Mouse (Mus musculus) liver, adult (tissue): ENCODE data around the gene Adgra3.

Source experiments
- GATA4 ChIP-seq: IDR thresholded peaks from 2 replicates; pipeline ENCODE4 v1.6.1; 2014; ENCODE audit warnings: mild to moderate bottlenecking, low read length; ENCODE audit not compliant: insufficient replicate concordance

The Adgra3 gene

DNA sequence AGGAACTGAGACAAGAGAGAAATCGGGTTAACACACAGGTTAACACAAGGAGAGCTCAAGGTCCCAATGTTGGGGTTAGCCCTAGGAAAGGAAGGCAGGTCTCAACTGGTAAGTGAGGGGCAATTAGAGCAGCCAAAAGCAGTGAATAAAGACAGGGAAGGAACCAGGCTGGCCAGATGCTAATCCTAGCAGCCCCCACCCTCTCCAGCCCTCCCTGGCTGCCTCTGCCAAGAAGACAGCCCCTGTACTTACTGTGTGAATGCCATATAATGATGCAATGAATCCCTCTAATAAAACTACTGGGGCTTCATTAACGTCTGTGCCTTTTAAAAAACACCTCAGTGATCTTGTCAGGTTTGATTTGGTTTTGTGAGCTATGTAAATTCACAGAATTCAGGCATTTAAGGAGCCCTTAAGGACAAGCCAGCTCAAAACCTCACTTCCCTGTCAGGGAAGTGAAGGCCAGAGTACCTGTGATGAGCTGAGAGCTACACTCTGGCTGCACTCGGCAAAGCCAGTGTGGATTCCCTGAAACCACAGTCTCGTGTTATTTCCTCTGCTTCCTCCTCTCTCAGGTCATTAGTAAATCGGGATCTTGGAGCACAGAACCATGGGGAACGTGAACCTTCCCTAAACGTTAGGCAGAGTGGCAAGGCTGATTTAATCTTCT lies 16.4 kb downstream of the Adgra3 start:
- TF ChIP-seq GATA4: no peak

GRCm38 (mm10) chr5:50039521-50039920 lies 19.3 kb downstream of the Adgra3 start:
- no peak for TF ChIP-seq GATA4

GRCm38 (mm10) chr5:50037666-50038065 lies 21.1 kb downstream of the Adgra3 start:
- TF ChIP-seq GATA4: no peak

GRCm38 (mm10) chr5:50034900-50035514 lies 23.8 kb downstream of the Adgra3 start:
- no peak for TF ChIP-seq GATA4

DNA sequence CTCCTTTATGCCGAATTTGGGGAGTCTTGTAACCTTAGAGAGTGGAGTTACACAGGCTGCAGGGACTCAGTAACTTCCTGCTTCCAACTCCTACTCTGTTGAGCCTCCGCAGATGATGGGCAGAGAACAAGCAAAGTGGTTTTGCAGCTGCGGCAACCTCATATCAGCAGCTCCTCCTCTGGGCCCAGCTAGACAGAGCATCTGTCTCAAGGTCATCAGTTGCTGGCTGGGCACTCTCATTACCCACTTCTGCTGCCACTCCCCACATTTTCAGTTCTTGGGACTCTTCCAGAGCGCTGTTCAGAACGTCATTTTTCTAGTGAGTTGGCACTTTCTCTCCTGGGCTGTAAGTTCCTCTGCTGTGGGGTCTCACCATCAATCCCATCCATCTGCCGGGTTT lies 24.6 kb downstream of the Adgra3 start:
- no peak for TF ChIP-seq GATA4

DNA sequence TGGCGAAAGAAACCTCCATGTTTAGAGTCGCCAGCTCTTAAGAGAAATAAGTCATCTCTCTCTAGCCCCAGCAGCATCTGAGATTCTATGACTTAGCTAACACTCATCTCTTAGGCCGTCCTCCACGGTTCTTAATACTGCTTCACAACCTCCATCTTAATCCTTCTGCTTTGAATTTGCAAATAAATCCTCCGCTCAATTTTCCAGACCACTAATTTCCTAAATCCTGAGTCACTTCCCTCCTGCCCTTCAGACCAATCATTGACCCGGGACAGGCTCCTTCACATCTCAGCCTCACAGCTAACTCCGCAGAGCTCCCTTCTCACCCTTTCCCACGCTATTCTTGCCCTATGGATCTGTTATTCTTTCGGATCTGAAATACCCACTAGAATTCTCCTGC lies 25.1 kb downstream of the Adgra3 start:
- TF ChIP-seq GATA4: no peak

- no peak for TF ChIP-seq GATA4
These were observed 26.5 kb downstream of the Adgra3 start for GRCm38 (mm10) chr5:50032332-50032731.

DNA sequence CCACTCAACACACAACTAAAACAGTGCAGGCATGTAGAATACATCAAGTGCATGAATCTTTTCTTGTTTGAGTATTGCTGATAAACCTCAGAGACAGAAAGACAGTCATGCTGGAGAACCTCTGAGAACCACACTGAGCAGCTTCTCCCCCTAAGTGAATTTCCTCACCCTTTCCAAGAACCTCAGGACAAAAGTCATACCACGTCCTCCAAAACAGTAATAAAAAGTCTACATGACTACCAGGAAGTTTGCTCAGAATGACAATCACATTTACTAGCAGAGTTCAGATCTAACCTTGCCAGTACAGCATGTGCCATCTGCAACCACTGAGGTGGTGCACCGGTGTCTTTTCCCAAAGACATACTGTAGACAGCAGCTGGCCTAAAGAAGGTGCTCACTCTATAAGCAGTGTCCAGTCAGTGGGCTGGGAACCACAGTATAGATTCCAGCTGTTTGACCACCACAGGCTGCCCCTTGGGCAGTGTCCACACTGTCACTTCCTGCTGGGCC lies 27.0 kb downstream of the Adgra3 start:
- TF ChIP-seq GATA4: no peak

- no peak for TF ChIP-seq GATA4
These were observed 27.5 kb downstream of the Adgra3 start for GRCm38 (mm10) chr5:50031288-50031687.

- no peak for TF ChIP-seq GATA4
These were observed 29.1 kb downstream of the Adgra3 start for GRCm38 (mm10) chr5:50029662-50030061.

GRCm38 (mm10) chr5:50027561-50027960 lies 31.2 kb downstream of the Adgra3 start:
- no peak for TF ChIP-seq GATA4

DNA sequence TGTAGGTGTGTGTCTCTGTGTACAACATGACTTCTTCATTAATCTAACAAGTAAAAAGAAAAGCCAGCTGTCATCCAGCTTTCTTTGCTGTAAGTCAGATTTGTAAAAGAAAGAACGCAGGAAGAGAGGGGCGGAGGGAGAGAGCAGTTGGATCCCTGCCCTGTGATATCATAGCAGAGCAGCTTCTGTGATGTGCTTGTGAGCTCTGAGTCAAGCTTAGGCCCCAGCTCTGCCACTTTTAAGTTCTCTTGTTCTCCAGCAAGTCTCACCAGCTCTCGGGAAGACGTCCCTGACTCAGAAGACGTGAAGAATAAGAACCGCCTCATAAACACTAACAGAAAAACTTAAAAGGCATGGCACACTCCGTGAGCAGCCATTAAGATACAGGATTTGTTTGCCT lies 31.8 kb downstream of the Adgra3 start:
- TF ChIP-seq GATA4: no peak

DNA sequence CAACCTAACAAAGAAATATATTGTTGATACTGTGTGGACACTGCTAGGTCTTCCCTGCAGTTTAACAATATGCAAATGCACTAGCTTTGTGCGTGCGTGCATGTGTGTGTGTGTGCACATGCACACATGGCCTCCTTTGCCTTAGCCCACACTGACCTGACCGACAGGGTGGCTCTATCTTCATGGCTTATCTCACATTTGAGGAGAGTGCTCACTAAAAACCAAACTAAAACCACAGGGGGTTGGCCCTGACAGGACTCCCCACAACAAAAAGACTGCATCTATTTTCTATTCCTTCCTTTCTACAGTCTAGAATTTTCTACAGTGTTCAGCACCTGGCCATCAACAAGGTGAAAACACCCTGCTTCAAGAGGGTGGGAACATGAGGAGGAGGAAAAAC lies 32.7 kb downstream of the Adgra3 start:
- no peak for TF ChIP-seq GATA4

DNA sequence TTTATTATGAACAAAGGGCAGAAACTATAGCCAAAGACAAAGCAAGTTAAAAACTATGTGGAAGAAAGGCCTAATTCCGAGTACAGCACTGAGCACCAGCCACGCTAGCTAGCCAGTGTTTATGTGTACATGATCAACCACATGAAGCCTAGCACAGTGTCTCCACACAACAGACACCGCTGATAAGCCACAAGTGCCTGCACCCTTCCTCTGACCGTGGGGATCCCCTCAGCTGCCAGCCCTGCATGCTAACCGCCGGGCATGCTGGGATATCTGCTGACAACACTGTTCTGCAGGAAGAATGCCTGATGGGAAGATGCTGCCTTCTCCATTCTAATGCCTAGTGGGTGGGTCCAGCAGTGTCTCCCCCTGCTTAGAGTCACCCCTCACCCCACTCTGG lies 34.7 kb downstream of the Adgra3 start:
- no peak for TF ChIP-seq GATA4

- TF ChIP-seq GATA4: no peak
These were observed 42.7 kb downstream of the Adgra3 start for GRCm38 (mm10) chr5:50015987-50016587.

DNA sequence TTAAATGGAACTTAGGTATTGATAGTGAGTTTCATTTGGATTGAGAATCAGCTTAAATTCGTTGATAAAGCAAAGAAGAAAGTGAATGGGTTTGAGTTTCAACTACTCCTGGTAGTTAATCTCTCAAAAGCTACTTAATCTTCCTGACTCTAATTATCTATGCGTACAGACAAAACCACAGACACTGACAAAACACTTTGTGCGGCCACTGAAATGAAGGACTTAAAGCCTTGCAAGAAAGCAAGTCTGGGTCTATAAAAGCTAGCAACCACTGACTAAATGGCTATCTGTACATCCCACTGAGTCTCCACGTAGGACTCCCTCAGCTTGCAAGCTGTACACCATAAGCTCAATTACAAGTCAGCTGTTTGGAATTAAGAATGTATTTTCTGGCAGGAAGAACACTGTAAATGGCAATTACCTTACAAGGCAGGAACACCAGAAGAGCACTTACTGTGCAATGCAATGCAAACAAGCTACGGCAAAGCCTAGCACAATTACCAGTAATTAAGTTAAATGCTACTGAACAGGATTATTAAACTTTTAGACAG lies 43.6 kb downstream of the Adgra3 start:
- TF ChIP-seq GATA4: no peak
